Mouse (Mus musculus) megakaryocyte, embryonic 14.5 days (primary cell): ENCODE measurements around the gene Nfat5.

Source experiments
- FLI1 ChIP-seq: IDR thresholded peaks from 2 replicates; pipeline ENCODE4 v1.6.1; 2012; ENCODE audit warnings: low read length, inconsistent platforms, mixed read lengths
- GATA1 ChIP-seq: IDR thresholded peaks from 3 replicates; pipeline ENCODE4 v1.6.1; 2012; ENCODE audit warnings: mixed read lengths, low read length, inconsistent platforms, borderline replicate concordance

- TF ChIP-seq FLI1 (no peak), GATA1 (no peak)
Observed at GRCm38 (mm10) chr8:107384651-107385050, 91.4 kb downstream of the Nfat5 start.
